Mouse (Mus musculus) bone marrow, adult 2 months (tissue): ENCODE data around the gene Snx4. TPM values are rescaled to one million over a fixed set of nuclear protein-coding genes. Genes with fewer than 3 reads are reported as not detected.
A peak's percentile ranks its signal among the peaks of the same experiment; 100 is the strongest.
"Not testable (repeated sequence)": the region's sequence is repeated elsewhere in the genome, so short reads cannot be mapped to it uniquely, and the experiment has no call there.

ENCODE experiments used
- H3K27ac ChIP-seq: fragments of 200-500 bp; 2 replicates; pipeline ENCODE4 v1.5.1; 2012; ENCODE audit warnings: low read depth, mild to moderate bottlenecking, control low read depth, inconsistent platforms, low read length; ENCODE audit not compliant: control insufficient read depth, poor library complexity, insufficient read depth
- H3K4me1 ChIP-seq: fragments of 200-500 bp; 2 replicates; pipeline ENCODE4 v1.6.1; 2011; ENCODE audit warnings: low read length; ENCODE audit not compliant: control insufficient read depth, insufficient read depth
- H3K4me3 ChIP-seq: fragments of 200-500 bp; replicated peaks from 2 replicates; pipeline ENCODE3; 2011; ENCODE audit warnings: mild to moderate bottlenecking, low read depth, low read length, control low read depth; ENCODE audit not compliant: control insufficient read depth
- CTCF ChIP-seq: fragments of 200-500 bp; IDR thresholded peaks from 2 replicates; pipeline ENCODE4 v1.5.1; 2011; ENCODE audit warnings: low read length, control low read depth; ENCODE audit not compliant: control insufficient read depth, insufficient read depth
- POLR2A ChIP-seq: fragments of 200-500 bp; IDR thresholded peaks from 2 replicates; pipeline ENCODE4 v1.6.1; 2011; ENCODE audit warnings: low read depth, mild to moderate bottlenecking, control low read depth, low read length, borderline replicate concordance; ENCODE audit not compliant: control insufficient read depth
- WGBS: fragments of 180-500 bp; shearing (Covaris S2); methylation state at CpG from one replicate; pipeline ENCODE4 v1.1.7; 2018; 5-methylcytosine and 5-hydroxymethylcytosine counted together
- polyA plus RNA-seq: library from polyadenylated mRNA; stranded (reverse); fragments of >200 nt; gene quantifications from 2 replicates; pipeline ENCODE4 v1.2.4, GENCODE M21; 2011; ENCODE audit warnings: low replicate concordance; ENCODE audit not compliant: missing spikeins, insufficient read depth, insufficient read length

The Snx4 gene
- polyA plus RNA-seq: 14.0 and 22.3 TPM in 2 replicates

- peak within 1 kb of the TSS; percentile 85 for H3K27ac ChIP-seq
- H3K4me3 ChIP-seq: peak within 1 kb of the TSS; percentile 80
- no peaks in the 10 kb centered on the region; the same call in 1 of the 2 replicates for H3K4me1 ChIP-seq
- TF ChIP-seq POLR2A (peak; percentile 54; the same call in 1 of the 2 replicates), CTCF (no peak)
- WGBS: under 1% methylated on average over 72 of the region's 72 CpGs
These were observed at the start of gene Snx4 for GRCm38 (mm10) chr16:33251194-33252051. Snx4 (plus strand) TSS chr16:33251442.

- no peaks in the 10 kb centered on the region for H3K4me1 ChIP-seq
- 83% methylated on average over 2 of the region's 2 CpGs for whole genome bisulfite sequencing
These were observed 40.4 kb upstream of the Snx4 start for GRCm38 (mm10) chr16:33210812-33211211.

GRCm38 (mm10) chr16:33216313-33217003 lies 34.8 kb upstream of the Snx4 start:
- no peak overlapping the region for H3K27ac ChIP-seq
- H3K4me3 ChIP-seq: no peak overlapping the region
- H3K4me1 ChIP-seq: no peaks in the 10 kb centered on the region
- 85% methylated on average over 9 of the region's 9 CpGs for WGBS
- TF ChIP-seq CTCF (no peak), POLR2A (no peak)

More at GRCm38 (mm10) chr16:33210812-33211211, 40.4 kb upstream of the Snx4 start:
- TF ChIP-seq POLR2A: no peak
- no peak for TF ChIP-seq CTCF
- Histone ChIP-seq H3K27ac (no peak overlapping the region), H3K4me3 (no peak overlapping the region)

- H3K27ac ChIP-seq, H3K4me3 ChIP-seq, H3K4me1 ChIP-seq: not testable (repeated sequence)
- WGBS: 72% methylated on average over 3 of the region's 3 CpGs
These were observed 33.6 kb upstream of the Snx4 start for GRCm38 (mm10) chr16:33217553-33218085.

- no peak overlapping the region for H3K27ac ChIP-seq
- H3K4me3 ChIP-seq: no peak overlapping the region
- WGBS: 75% methylated on average over 3 of the region's 3 CpGs
- no peak for TF ChIP-seq CTCF
- no peak for TF ChIP-seq POLR2A
- no peaks in the 10 kb centered on the region for H3K4me1 ChIP-seq
These were observed 28.8 kb upstream of the Snx4 start for GRCm38 (mm10) chr16:33222482-33222881.

- no peaks in the 10 kb centered on the region for H3K4me1 ChIP-seq
- TF ChIP-seq POLR2A: no peak
- no peak for TF ChIP-seq CTCF
- WGBS: 90% methylated on average over 5 of the region's 5 CpGs
- no peak overlapping the region for H3K4me3 ChIP-seq
- no peak overlapping the region for H3K27ac ChIP-seq
These were observed 26.9 kb upstream of the Snx4 start for GRCm38 (mm10) chr16:33224381-33224780.

GRCm38 (mm10) chr16:33234128-33234527 lies 17.1 kb upstream of the Snx4 start:
- Histone ChIP-seq H3K4me3 (no peak overlapping the region), H3K27ac (no peak overlapping the region), H3K4me1 (no peaks in the 10 kb centered on the region)
- WGBS: 90% methylated on average over 12 of the region's 12 CpGs
- TF ChIP-seq POLR2A (no peak), CTCF (no peak)

- H3K27ac ChIP-seq: no peak overlapping the region
- TF ChIP-seq POLR2A (no peak), CTCF (no peak)
- no peaks in the 10 kb centered on the region for H3K4me1 ChIP-seq
- H3K4me3 ChIP-seq: no peak overlapping the region
- WGBS: 82% methylated on average over 6 of the region's 6 CpGs
These were observed 15.1 kb upstream of the Snx4 start for GRCm38 (mm10) chr16:33236151-33236550.
